Mouse (Mus musculus): ENCODE results near the gene Ace2. TPM values are rescaled to one million over a fixed set of nuclear protein-coding genes. Genes with fewer than 3 reads are reported as not detected.

The Ace2 gene
- polyA plus RNA-seq, 1 experiment, result 0.02 TPM

- H3K27me3 ChIP-seq (ENCODE audit: control insufficient read depth, insufficient read depth, insufficient read length), result no peaks in the 10 kb centered on the region
- H3K4me3 ChIP-seq (ENCODE audit: insufficient read depth, poor library complexity, severe bottlenecking), result no peak overlapping the region
- TF ChIP-seq MYOD1 (IDR thresholded peaks at IDR 0.05; ENCODE audit: control insufficient read depth, insufficient read length, low read depth) (no peak), MAX (IDR thresholded peaks at IDR 0.05) (no peak)
- H3K79me2 ChIP-seq (ENCODE audit: control insufficient read depth, insufficient read depth), result no peaks in the 10 kb centered on the region
- H3ac ChIP-seq (ENCODE audit: control insufficient read depth, insufficient read length, low read depth), result no peak overlapping the region
- H3K79me3 ChIP-seq (ENCODE audit: low read depth), result no peaks in the 10 kb centered on the region
- H3K36me3 ChIP-seq (ENCODE audit: control insufficient read depth, insufficient read depth), result no peaks in the 10 kb centered on the region
Observed at GRCm38 (mm10) chrX:164133531-164133930, 5.6 kb upstream of the Ace2 start.

- TF ChIP-seq CEBPB (IDR thresholded peaks at IDR 0.05; ENCODE audit: low read depth) (no peak), CTCF (IDR thresholded peaks at IDR 0.05; ENCODE audit: control insufficient read depth, insufficient read depth, insufficient read length) (no peak), MYOD1 (IDR thresholded peaks at IDR 0.05; ENCODE audit: control insufficient read depth, insufficient read length, low read depth) (no peak), FOSL1 (IDR thresholded peaks at IDR 0.05; ENCODE audit: insufficient read depth, low read length, poor library complexity, severe bottlenecking) (no peak), USF1 (IDR thresholded peaks at IDR 0.05; ENCODE audit: low read depth) (no peak), MAX (IDR thresholded peaks at IDR 0.05) (no peak), MYOG (IDR thresholded peaks at IDR 0.05; ENCODE audit: control insufficient read depth, extremely low read depth, insufficient read length) (no peak)
- H3ac ChIP-seq (ENCODE audit: control insufficient read depth, insufficient read length, low read depth), result no peak overlapping the region
- no peaks in the 10 kb centered on the region for H3K36me3 ChIP-seq (ENCODE audit: control insufficient read depth, insufficient read depth)
- no peaks in the 10 kb centered on the region for H3K79me3 ChIP-seq (ENCODE audit: low read depth)
- H3K27me3 ChIP-seq (ENCODE audit: control insufficient read depth, insufficient read depth, insufficient read length), result no peaks in the 10 kb centered on the region
- H3K79me2 ChIP-seq (ENCODE audit: control insufficient read depth, insufficient read depth), result no peaks in the 10 kb centered on the region
- no peak overlapping the region for H3K4me3 ChIP-seq (ENCODE audit: insufficient read depth, poor library complexity, severe bottlenecking)
Observed at GRCm38 (mm10) chrX:164135304-164135818, 3.8 kb upstream of the Ace2 start.

- TF ChIP-seq MAX (IDR thresholded peaks at IDR 0.05) (no peak), MYOD1 (IDR thresholded peaks at IDR 0.05; ENCODE audit: control insufficient read depth, insufficient read length, low read depth) (no peak), CEBPB (IDR thresholded peaks at IDR 0.05; ENCODE audit: low read depth) (no peak), MYOG (IDR thresholded peaks at IDR 0.05; ENCODE audit: control insufficient read depth, extremely low read depth, insufficient read length) (no peak)
- no peaks in the 10 kb centered on the region for H3K79me3 ChIP-seq (ENCODE audit: low read depth)
Observed at GRCm38 (mm10) chrX:164145463-164146250, 6.5 kb downstream of the Ace2 start.

GRCm38 (mm10) chrX:164152703-164153102 lies 13.6 kb downstream of the Ace2 start:
- H3K79me3 ChIP-seq (ENCODE audit: low read depth), result no peaks in the 10 kb centered on the region
- no peak overlapping the region for H3ac ChIP-seq (ENCODE audit: control insufficient read depth, insufficient read length, low read depth)
- TF ChIP-seq CTCF (IDR thresholded peaks at IDR 0.05; ENCODE audit: control insufficient read depth, insufficient read depth, insufficient read length) (no peak), USF1 (IDR thresholded peaks at IDR 0.05; ENCODE audit: low read depth) (no peak), MYOG (IDR thresholded peaks at IDR 0.05; ENCODE audit: control insufficient read depth, extremely low read depth, insufficient read length) (no peak), FOSL1 (IDR thresholded peaks at IDR 0.05; ENCODE audit: insufficient read depth, low read length, poor library complexity, severe bottlenecking) (no peak), MYOD1 (IDR thresholded peaks at IDR 0.05; ENCODE audit: control insufficient read depth, insufficient read length, low read depth) (no peak)
- H3K79me2 ChIP-seq (ENCODE audit: control insufficient read depth, insufficient read depth), result no peaks in the 10 kb centered on the region
- H3K4me3 ChIP-seq (ENCODE audit: insufficient read depth, poor library complexity, severe bottlenecking), result no peak overlapping the region
- H3K27me3 ChIP-seq (ENCODE audit: control insufficient read depth, insufficient read depth, insufficient read length), result no peaks in the 10 kb centered on the region
- H3K36me3 ChIP-seq (ENCODE audit: control insufficient read depth, insufficient read depth), result no peaks in the 10 kb centered on the region

More at GRCm38 (mm10) chrX:164145463-164146250, 6.5 kb downstream of the Ace2 start:
- Histone ChIP-seq H3K27me3 (ENCODE audit: control insufficient read depth, insufficient read depth, insufficient read length) (no peaks in the 10 kb centered on the region), H3K4me3 (ENCODE audit: insufficient read depth, poor library complexity, severe bottlenecking) (no peak overlapping the region), H3ac (ENCODE audit: control insufficient read depth, insufficient read length, low read depth) (no peak overlapping the region), H3K79me2 (ENCODE audit: control insufficient read depth, insufficient read depth) (no peaks in the 10 kb centered on the region), H3K36me3 (ENCODE audit: control insufficient read depth, insufficient read depth) (no peaks in the 10 kb centered on the region)

GRCm38 (mm10) chrX:164153606-164154005 lies 14.5 kb downstream of the Ace2 start:
- no peaks in the 10 kb centered on the region for H3K79me3 ChIP-seq (ENCODE audit: low read depth)
- no peaks in the 10 kb centered on the region for H3K27me3 ChIP-seq (ENCODE audit: control insufficient read depth, insufficient read depth, insufficient read length)
- no peak overlapping the region for H3K4me3 ChIP-seq (ENCODE audit: insufficient read depth, poor library complexity, severe bottlenecking)
- no peak for TF ChIP-seq MYOD1 (IDR thresholded peaks at IDR 0.05; ENCODE audit: control insufficient read depth, insufficient read length, low read depth)
- TF ChIP-seq MYOG (IDR thresholded peaks at IDR 0.05; ENCODE audit: control insufficient read depth, extremely low read depth, insufficient read length), result no peak
- TF ChIP-seq USF1 (IDR thresholded peaks at IDR 0.05; ENCODE audit: low read depth), result no peak
- no peak for TF ChIP-seq MAX (IDR thresholded peaks at IDR 0.05)
- TF ChIP-seq CEBPB (IDR thresholded peaks at IDR 0.05; ENCODE audit: low read depth), result no peak
- TF ChIP-seq FOSL1 (IDR thresholded peaks at IDR 0.05; ENCODE audit: insufficient read depth, low read length, poor library complexity, severe bottlenecking), result no peak
- TF ChIP-seq CTCF (IDR thresholded peaks at IDR 0.05; ENCODE audit: control insufficient read depth, insufficient read depth, insufficient read length), result no peak
- H3ac ChIP-seq (ENCODE audit: control insufficient read depth, insufficient read length, low read depth), result no peak overlapping the region
- H3K36me3 ChIP-seq (ENCODE audit: control insufficient read depth, insufficient read depth), result no peaks in the 10 kb centered on the region
- no peaks in the 10 kb centered on the region for H3K79me2 ChIP-seq (ENCODE audit: control insufficient read depth, insufficient read depth)

- H3K27me3 ChIP-seq (ENCODE audit: control insufficient read depth, insufficient read depth, insufficient read length), result no peaks in the 10 kb centered on the region
- H3K79me3 ChIP-seq (ENCODE audit: low read depth), result no peaks in the 10 kb centered on the region
- H3K4me3 ChIP-seq (ENCODE audit: insufficient read depth, poor library complexity, severe bottlenecking), result no peak overlapping the region
- H3K36me3 ChIP-seq (ENCODE audit: control insufficient read depth, insufficient read depth), result no peaks in the 10 kb centered on the region
- no peaks in the 10 kb centered on the region for H3K79me2 ChIP-seq (ENCODE audit: control insufficient read depth, insufficient read depth)
- no peak for TF ChIP-seq CEBPB (IDR thresholded peaks at IDR 0.05; ENCODE audit: low read depth)
- no peak for TF ChIP-seq USF1 (IDR thresholded peaks at IDR 0.05; ENCODE audit: low read depth)
- TF ChIP-seq MAX (IDR thresholded peaks at IDR 0.05), result no peak
- no peak for TF ChIP-seq CTCF (IDR thresholded peaks at IDR 0.05; ENCODE audit: control insufficient read depth, insufficient read depth, insufficient read length)
- TF ChIP-seq MYOG (IDR thresholded peaks at IDR 0.05; ENCODE audit: control insufficient read depth, extremely low read depth, insufficient read length), result no peak
- no peak for TF ChIP-seq MYOD1 (IDR thresholded peaks at IDR 0.05; ENCODE audit: control insufficient read depth, insufficient read length, low read depth)
- no peak for TF ChIP-seq FOSL1 (IDR thresholded peaks at IDR 0.05; ENCODE audit: insufficient read depth, low read length, poor library complexity, severe bottlenecking)
- H3ac ChIP-seq (ENCODE audit: control insufficient read depth, insufficient read length, low read depth), result no peak overlapping the region
Observed at GRCm38 (mm10) chrX:164154594-164154993, 15.5 kb downstream of the Ace2 start.
